Mouse (Mus musculus) embryonic facial prominence, embryonic 10.5 days (tissue): ENCODE measurements around the gene Ago1. TPM values are rescaled to one million over a fixed set of nuclear protein-coding genes. Genes with fewer than 3 reads are reported as not detected.
A peak's percentile ranks its signal among the peaks of the same experiment; 100 is the strongest.

ENCODE experiments used
- DNase-seq: peaks from one replicate; pipeline ENCODE4 v3.0.0-alpha.2; 2017; ENCODE audit warnings: low spot score
- H3K27ac ChIP-seq: fragments of 300-500 bp; sonication (generic); replicated peaks from 2 replicates; pipeline ENCODE4 v1.5.1; 2016; ENCODE audit warnings: mild to moderate bottlenecking
- H3K27me3 ChIP-seq: fragments of 300-500 bp; sonication (generic); replicated peaks from 2 replicates; pipeline ENCODE4 v1.6.1; 2016; ENCODE audit warnings: low read depth, mild to moderate bottlenecking; ENCODE audit not compliant: poor library complexity, severe bottlenecking
- H3K36me3 ChIP-seq: fragments of 300-500 bp; sonication (generic); replicated peaks from 2 replicates; pipeline ENCODE4 v1.6.1; 2016; ENCODE audit warnings: mild to moderate bottlenecking, moderate library complexity
- H3K4me1 ChIP-seq: fragments of 300-500 bp; sonication (generic); 2 replicates; pipeline ENCODE4 v1.6.1; 2016
- H3K4me3 ChIP-seq: fragments of 300-500 bp; sonication (generic); 2 replicates; pipeline ENCODE4 v1.5.1; 2016; ENCODE audit warnings: mild to moderate bottlenecking, moderate library complexity
- H3K9me3 ChIP-seq: fragments of 300-500 bp; sonication (generic); 2 replicates; pipeline ENCODE4 v1.6.1; 2016; ENCODE audit warnings: mild to moderate bottlenecking
- whole genome bisulfite sequencing: fragments of 180-500 bp; shearing (Covaris S2); methylation state at CpG from one replicate; pipeline ENCODE4 v1.1.7; 2016; 5-methylcytosine and 5-hydroxymethylcytosine counted together
- polyA plus RNA-seq: library from polyadenylated mRNA; unstranded; fragments of >200 nt; fragmentation: Nextera tagmentation; extraction: Ambion mirVana; gene quantifications from 2 replicates; pipeline ENCODE4 v1.2.1, GENCODE M21; 2016

The Ago1 gene
- polyA plus RNA-seq = 6.3 and 6.8 TPM in 2 replicates

DNA sequence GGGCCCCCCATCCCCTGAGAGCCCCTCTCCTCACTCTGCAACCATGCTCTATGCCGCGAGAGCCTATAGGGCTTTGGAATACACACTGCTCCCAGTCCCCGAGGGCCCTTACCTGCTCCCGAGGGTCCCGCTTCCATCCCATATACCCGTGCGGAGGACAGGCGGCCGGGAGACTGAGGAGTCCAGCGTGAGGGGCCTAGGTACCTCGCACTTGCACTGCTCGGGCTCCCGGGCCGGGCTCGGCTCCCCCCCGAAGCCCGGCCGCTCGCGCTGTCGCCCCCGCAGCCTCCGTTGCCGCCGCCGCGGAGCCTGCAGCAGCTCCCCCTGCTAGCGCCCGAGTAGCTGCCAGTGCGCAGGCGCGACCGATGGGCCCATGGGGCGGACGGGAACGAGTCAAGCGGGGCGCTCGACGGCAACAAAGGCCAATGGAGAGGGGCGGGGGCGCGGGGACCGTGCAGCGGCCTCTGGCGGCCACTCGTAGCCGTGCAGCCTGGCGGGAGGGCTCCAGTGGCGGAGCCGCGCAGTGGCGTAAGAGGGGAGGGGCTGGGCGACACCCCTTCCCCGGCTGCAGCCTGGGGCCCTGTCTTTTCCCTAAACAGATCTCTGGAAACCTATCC, at the start of gene Ago1:
Gene Ago1, minus strand, starts transcription at position 299 of the 617 bp plus-strand sequence.
- Histone ChIP-seq H3K9me3 (no peaks in the 10 kb centered on the region), H3K27ac (peak within 1 kb of the TSS; percentile 96), H3K4me3 (peak within 1 kb of the TSS; percentile 88), H3K4me1 (peaks cover 54% of the 10 kb centered on the region), H3K36me3 (no peaks in the 10 kb centered on the region), H3K27me3 (no peaks in the 10 kb centered on the region)
- peak; percentile 97 for DNase-seq
- WGBS = under 1% methylated on average over 55 of the region's 55 CpGs

DNA sequence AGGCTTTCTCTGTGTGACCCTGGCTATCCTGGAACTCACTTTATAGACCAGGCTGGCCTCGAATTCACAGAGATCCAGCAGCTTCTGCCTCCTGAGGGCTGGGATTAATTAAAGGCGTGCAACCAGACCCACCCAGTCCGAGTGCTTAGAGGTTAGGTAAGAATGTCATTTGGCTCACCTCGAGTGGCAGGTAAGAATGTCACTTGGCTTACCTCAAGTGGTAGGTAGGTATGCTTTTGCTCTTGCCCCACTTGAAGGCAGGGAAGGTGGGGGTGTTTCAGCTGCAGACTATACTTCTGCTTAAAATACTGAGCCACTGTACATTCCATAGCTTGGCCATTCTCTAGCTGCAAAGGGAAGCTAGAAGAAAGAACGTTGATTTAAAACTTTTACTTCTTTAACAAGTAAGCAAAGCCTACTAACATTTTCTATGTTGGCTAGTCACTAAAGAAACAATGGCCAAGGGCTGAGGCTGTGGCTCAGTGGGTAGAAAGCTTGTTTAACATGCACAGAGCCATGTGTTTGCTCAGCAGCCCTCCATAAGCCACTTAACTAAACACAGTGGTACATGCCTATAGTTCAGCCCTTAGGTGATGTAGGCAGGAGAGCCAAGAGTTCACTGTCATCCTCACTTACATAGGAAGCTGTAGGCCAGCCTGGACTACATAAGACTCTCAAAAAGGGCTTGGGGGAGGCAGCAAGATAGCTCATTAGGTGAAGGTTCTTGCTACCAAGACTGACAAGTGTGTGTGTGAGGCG, 44.1 kb upstream of the Ago1 start:
- H3K27me3 ChIP-seq = no peaks in the 10 kb centered on the region
- no peak for DNase-seq
- no peak overlapping the region for H3K27ac ChIP-seq
- H3K9me3 ChIP-seq = no peaks in the 10 kb centered on the region
- no peaks in the 10 kb centered on the region for H3K4me1 ChIP-seq
- H3K4me3 ChIP-seq = no peak overlapping the region
- H3K36me3 ChIP-seq = peaks cover 14% of the 10 kb centered on the region
- 83% methylated on average over 6 of the region's 6 CpGs for WGBS

DNA sequence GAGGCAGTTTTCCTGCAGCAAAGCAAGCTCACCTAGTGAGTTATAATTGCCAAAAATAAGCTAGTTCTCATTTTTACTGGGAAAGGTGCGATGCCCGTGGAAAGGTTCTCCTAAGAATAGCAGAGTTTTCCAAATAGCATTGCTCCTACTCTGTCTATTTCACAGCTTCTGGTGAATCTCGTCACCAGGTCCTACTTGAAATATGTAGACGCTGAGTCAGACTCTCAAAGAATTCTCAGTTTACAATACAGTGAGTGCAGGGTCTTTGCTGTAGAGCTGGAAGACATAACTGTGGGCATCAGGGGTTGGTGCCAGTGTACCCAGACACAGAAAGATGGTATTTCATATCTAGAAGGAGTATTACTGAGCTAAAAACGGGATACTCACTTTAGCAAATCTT, 42.6 kb upstream of the Ago1 start:
- H3K36me3 ChIP-seq = peaks cover 19% of the 10 kb centered on the region
- no peaks in the 10 kb centered on the region for H3K27me3 ChIP-seq
- no peak for DNase-seq
- H3K4me1 ChIP-seq = no peaks in the 10 kb centered on the region
- no peaks in the 10 kb centered on the region for H3K9me3 ChIP-seq
- H3K27ac ChIP-seq = no peak overlapping the region
- WGBS = 89% methylated on average over 5 of the region's 5 CpGs
- H3K4me3 ChIP-seq = no peak overlapping the region

DNA sequence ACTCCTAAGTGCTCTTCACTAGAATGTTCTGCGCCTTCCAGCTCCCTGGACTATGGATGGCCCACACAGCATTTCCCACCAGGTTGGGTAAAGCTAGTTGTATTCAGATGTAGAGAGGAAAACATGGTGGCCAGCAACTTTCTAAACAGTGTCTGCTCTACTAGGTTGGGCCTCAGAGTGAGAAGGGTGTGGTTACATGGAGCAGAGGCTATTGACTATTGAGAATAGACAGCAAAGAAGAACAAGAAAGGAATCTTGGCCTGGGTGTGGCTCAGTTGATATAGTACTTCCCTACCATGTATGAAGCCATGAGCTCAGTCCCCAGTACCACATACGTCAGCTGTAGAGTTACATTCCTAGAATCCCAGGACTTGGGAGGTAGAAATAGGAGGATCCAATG, 40.7 kb upstream of the Ago1 start:
- Histone ChIP-seq H3K36me3 (peaks cover 19% of the 10 kb centered on the region), H3K27me3 (no peaks in the 10 kb centered on the region), H3K4me1 (no peaks in the 10 kb centered on the region), H3K9me3 (no peaks in the 10 kb centered on the region), H3K4me3 (no peak overlapping the region), H3K27ac (no peak overlapping the region)
- 92% methylated on average over 2 of the region's 2 CpGs for WGBS
- no peak for DNase-seq

DNA sequence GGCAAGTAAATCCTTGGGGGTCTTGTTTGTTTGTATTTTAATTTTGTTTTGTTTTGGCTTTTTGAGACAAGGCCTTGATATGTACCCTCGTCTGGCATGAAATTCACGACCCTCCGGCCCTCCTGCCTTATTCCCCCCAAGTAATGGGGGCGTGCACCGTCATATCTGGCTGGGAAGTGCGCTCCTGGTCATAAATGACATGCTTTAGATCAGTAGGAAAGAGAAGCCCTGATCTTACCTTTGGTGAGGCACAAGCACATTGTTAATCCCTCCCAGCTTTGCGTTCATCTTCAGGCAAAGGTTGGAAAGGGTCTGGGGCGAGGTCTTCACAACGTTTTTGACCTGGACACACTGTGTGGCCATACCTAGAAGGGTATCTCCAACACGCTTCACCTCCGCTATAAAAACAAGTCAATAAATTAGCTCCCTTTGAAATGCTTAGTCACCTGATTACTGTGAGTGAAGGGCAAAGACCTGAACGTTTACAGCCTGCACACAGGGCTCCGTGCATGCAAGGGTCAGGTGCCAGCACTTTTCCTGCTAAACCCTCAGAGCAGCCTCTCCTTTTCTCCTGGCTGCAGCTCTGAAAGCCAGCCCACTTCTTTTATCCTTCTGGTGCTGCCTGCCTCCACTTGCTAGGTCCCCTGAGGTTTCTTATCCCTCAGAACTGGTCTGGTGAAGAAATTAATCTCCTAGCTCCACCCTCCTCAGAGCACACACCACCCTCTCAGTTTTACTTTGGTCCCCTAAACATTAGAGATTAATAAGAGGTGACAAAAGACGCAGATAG, 39.9 kb upstream of the Ago1 start:
- H3K4me1 ChIP-seq = no peaks in the 10 kb centered on the region
- no peaks in the 10 kb centered on the region for H3K27me3 ChIP-seq
- peaks cover 19% of the 10 kb centered on the region for H3K36me3 ChIP-seq
- H3K27ac ChIP-seq = no peak overlapping the region
- 75% methylated on average over 14 of the region's 14 CpGs for WGBS
- no peak overlapping the region for H3K4me3 ChIP-seq
- no peaks in the 10 kb centered on the region for H3K9me3 ChIP-seq
- no peak for DNase-seq

- 59% methylated on average over 8 of the region's 8 CpGs for WGBS
- H3K36me3 ChIP-seq = peaks cover 6% of the 10 kb centered on the region; the same call in 1 of the 2 replicates
- no peaks in the 10 kb centered on the region for H3K27me3 ChIP-seq
- no peak for DNase-seq
- no peak overlapping the region for H3K27ac ChIP-seq
- H3K4me1 ChIP-seq = no peaks in the 10 kb centered on the region
- no peak overlapping the region for H3K4me3 ChIP-seq
- no peaks in the 10 kb centered on the region for H3K9me3 ChIP-seq
These were observed 34.6 kb upstream of the Ago1 start for GRCm38 (mm10) chr4:126502977-126503309.

GRCm38 (mm10) chr4:126502141-126502976, 34.0 kb upstream of the Ago1 start:
- no peak overlapping the region for H3K4me3 ChIP-seq
- H3K27ac ChIP-seq = no peak overlapping the region
- no peaks in the 10 kb centered on the region for H3K9me3 ChIP-seq
- no peaks in the 10 kb centered on the region for H3K4me1 ChIP-seq
- H3K27me3 ChIP-seq = no peaks in the 10 kb centered on the region
- H3K36me3 ChIP-seq = peaks cover 6% of the 10 kb centered on the region; the same call in 1 of the 2 replicates
- DNase-seq = no peak
- 72% methylated on average over 6 of the region's 6 CpGs for WGBS

GRCm38 (mm10) chr4:126498601-126499000, 30.2 kb upstream of the Ago1 start:
- no peaks in the 10 kb centered on the region for H3K36me3 ChIP-seq
- H3K4me1 ChIP-seq = no peaks in the 10 kb centered on the region
- H3K9me3 ChIP-seq = no peaks in the 10 kb centered on the region
- no peak overlapping the region for H3K4me3 ChIP-seq
- no peaks in the 10 kb centered on the region for H3K27me3 ChIP-seq
- no peak for DNase-seq
- no peak overlapping the region for H3K27ac ChIP-seq
- WGBS = 87% methylated on average over 1 of the region's 1 CpGs

DNA sequence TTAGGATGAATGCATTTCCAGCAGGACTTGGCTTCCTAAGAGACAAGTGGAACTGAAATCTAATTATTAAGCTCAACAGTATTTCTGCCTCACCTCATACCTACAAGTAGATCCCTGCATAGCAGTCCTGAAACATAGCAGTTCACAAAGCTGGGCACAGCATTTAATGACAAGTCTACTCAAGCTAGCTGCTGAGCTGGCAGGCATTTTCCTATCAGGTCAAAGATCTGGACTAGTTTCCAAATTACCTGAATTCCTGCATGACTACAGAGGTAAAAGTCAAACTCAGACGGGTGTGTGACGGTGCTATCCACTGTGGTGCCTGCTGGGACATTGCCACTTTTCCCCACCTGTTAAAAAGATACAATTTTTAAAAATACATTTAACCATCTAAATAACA, 28.6 kb upstream of the Ago1 start:
- Histone ChIP-seq H3K36me3 (no peaks in the 10 kb centered on the region), H3K27ac (no peak overlapping the region), H3K27me3 (no peaks in the 10 kb centered on the region), H3K4me3 (no peak overlapping the region), H3K9me3 (no peaks in the 10 kb centered on the region), H3K4me1 (no peaks in the 10 kb centered on the region)
- no peak for DNase-seq
- WGBS = 90% methylated on average over 2 of the region's 2 CpGs

- WGBS = 76% methylated on average over 5 of the region's 5 CpGs
These were observed 27.8 kb upstream of the Ago1 start for GRCm38 (mm10) chr4:126495942-126496790.

GRCm38 (mm10) chr4:126495453-126495852, 27.1 kb upstream of the Ago1 start:
- H3K9me3 ChIP-seq = no peaks in the 10 kb centered on the region
- 0 out of 2 replicates have a peak, but pooled peaks cover 3% of the 10 kb centered on the region for H3K4me1 ChIP-seq
- H3K36me3 ChIP-seq = no peaks in the 10 kb centered on the region
- 67% methylated on average over 5 of the region's 5 CpGs for WGBS
- no peaks in the 10 kb centered on the region for H3K27me3 ChIP-seq
- no peak overlapping the region for H3K27ac ChIP-seq
- no peak overlapping the region for H3K4me3 ChIP-seq
- no peak for DNase-seq

More at GRCm38 (mm10) chr4:126495942-126496790, 27.8 kb upstream of the Ago1 start:
- Histone ChIP-seq H3K4me1 (no peaks in the 10 kb centered on the region), H3K9me3 (no peaks in the 10 kb centered on the region), H3K27ac (no peak overlapping the region), H3K4me3 (no peak overlapping the region), H3K27me3 (no peaks in the 10 kb centered on the region), H3K36me3 (no peaks in the 10 kb centered on the region)
- DNase-seq = no peak
